8 mouse cellular contexts compared by ENCODE assay signal in the genomic region with DNA sequence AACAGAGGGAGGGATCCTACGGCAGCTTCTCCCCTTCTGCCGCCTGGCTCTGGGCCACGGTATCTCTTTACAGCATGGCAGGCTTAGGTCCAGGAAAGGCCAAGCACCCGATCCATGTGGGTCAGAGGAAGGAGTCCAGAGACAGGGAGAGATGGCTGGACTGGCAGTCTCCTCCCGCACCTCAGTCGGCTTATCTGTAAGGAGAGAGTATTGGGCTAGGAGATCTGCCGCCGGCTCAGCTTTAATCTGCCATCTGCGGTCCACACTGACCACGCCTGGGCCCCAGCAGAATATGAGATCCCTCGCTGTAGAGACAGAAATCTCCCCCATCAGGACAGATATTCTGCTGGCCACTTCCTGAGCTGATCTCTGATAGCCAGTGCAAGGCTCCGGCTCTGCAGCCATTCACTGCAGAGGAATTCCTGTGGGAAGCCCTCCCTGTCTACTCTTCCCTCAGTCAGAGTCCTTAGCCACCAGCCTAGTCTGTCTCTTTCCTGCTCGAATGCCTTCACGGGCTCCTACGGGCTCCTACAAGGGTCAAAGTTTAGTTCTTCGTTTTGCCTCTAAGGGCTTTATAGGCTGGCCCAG. TPM values are rescaled to one million over a fixed set of nuclear protein-coding genes. Genes with fewer than 3 reads are reported as not detected.
DNase-seq lines count a peak whose midpoint lies in the region; ATAC-seq and TF ChIP-seq lines count a peak whose summit lies in the region.

No protein-coding gene starts in this region.

- no peak for ATAC-seq in hindbrain, embryonic 14.5 days (ENCODE audit: low FRiP score)
- no peak for ATAC-seq in forebrain, embryonic 15.5 days (replicated peaks)
- ATAC-seq in intestine, postnatal 0 days: peak; percentile 68
- 0 out of 2 replicates have a peak, but pooled peaks have one; percentile 15 for ATAC-seq in lung, embryonic 14.5 days (ENCODE audit: insufficient read depth)

- WGBS in hindbrain, embryonic 10.5 days: 49% methylated on average over 16 of the region's 16 CpGs
- WGBS in hindbrain, embryonic 14.5 days: 55% methylated on average over 16 of the region's 16 CpGs
- 59% methylated on average over 16 of the region's 16 CpGs for WGBS in forebrain, embryonic 15.5 days
- 26% methylated on average over 16 of the region's 16 CpGs for WGBS in intestine, postnatal 0 days
- 27% methylated on average over 16 of the region's 16 CpGs for WGBS in lung, embryonic 14.5 days

- H3K4me3 ChIP-seq in hindbrain, embryonic 10.5 days: 0 out of 2 replicates have a peak overlapping the region, but pooled peaks have one; percentile 18
- no peak overlapping the region for H3K4me3 ChIP-seq in hindbrain, embryonic 14.5 days (replicated peaks; ENCODE audit: low read length)
- H3K4me3 ChIP-seq in forebrain, embryonic 15.5 days: no peak overlapping the region
- H3K4me3 ChIP-seq in intestine, postnatal 0 days (ENCODE audit: low read depth, low read length): 0 out of 2 replicates have a peak overlapping the region, but pooled peaks have one; percentile 13
- H3K4me3 ChIP-seq in lung, embryonic 14.5 days (ENCODE audit: low read depth, low read length): no peak overlapping the region

- H3K27ac ChIP-seq in hindbrain, embryonic 10.5 days: peak overlapping the region; percentile 84
- H3K27ac ChIP-seq in hindbrain, embryonic 14.5 days: no peak overlapping the region; the same call in 1 of the 2 replicates
- no peak overlapping the region for H3K27ac ChIP-seq in forebrain, embryonic 15.5 days (replicated peaks)
- peak overlapping the region; percentile 73 for H3K27ac ChIP-seq in intestine, postnatal 0 days (ENCODE audit: low read depth, low read length)
- 0 out of 2 replicates have a peak overlapping the region, but pooled peaks have one; percentile 5 for H3K27ac ChIP-seq in lung, embryonic 14.5 days (ENCODE audit: low read depth)

- DNase-seq in hindbrain, embryonic 10.5 days (ENCODE audit: low spot score): peak; percentile 29
- no peak for DNase-seq in hindbrain, embryonic 14.5 days (ENCODE audit: low spot score)
- no peak for DNase-seq in lung, embryonic 14.5 days
- DNase-seq in frontal cortex, postnatal 10 days (ENCODE audit: low spot score in 2 of 2): no peak
- DNase-seq in layer of hippocampus, adult 11-12 months (ENCODE audit: low spot score): no peak
- no peak for DNase-seq in frontal cortex, postnatal 25 days (ENCODE audit: low spot score in 2 of 2)

- no peaks in the 10 kb centered on the region for H3K9me3 ChIP-seq in hindbrain, embryonic 10.5 days
- H3K9me3 ChIP-seq in hindbrain, embryonic 14.5 days (ENCODE audit: control insufficient read depth, low read length): no peaks in the 10 kb centered on the region
- no peaks in the 10 kb centered on the region for H3K9me3 ChIP-seq in forebrain, embryonic 15.5 days
- H3K9me3 ChIP-seq in intestine, postnatal 0 days (ENCODE audit: control insufficient read depth): no peaks in the 10 kb centered on the region
- H3K9me3 ChIP-seq in lung, embryonic 14.5 days (ENCODE audit: low read depth, low read length): no peaks in the 10 kb centered on the region

- H3K27me3 ChIP-seq in hindbrain, embryonic 10.5 days (ENCODE audit: insufficient read depth, poor library complexity, severe bottlenecking): peaks cover 4% of the 10 kb centered on the region
- H3K27me3 ChIP-seq in hindbrain, embryonic 14.5 days (ENCODE audit: control insufficient read depth, insufficient read depth, low read length): no peaks in the 10 kb centered on the region
- H3K27me3 ChIP-seq in forebrain, embryonic 15.5 days: no peaks in the 10 kb centered on the region
- no peaks in the 10 kb centered on the region for H3K27me3 ChIP-seq in intestine, postnatal 0 days (replicated peaks; ENCODE audit: control insufficient read depth, insufficient read depth, low read length)
- H3K27me3 ChIP-seq in lung, embryonic 14.5 days (ENCODE audit: insufficient read depth, low read length): no peaks in the 10 kb centered on the region

- H3K4me2 ChIP-seq in hindbrain, embryonic 14.5 days (replicated peaks): no peak overlapping the region
- H3K4me2 ChIP-seq in forebrain, embryonic 15.5 days (replicated peaks): no peak overlapping the region
- H3K4me2 ChIP-seq in intestine, postnatal 0 days (replicated peaks; ENCODE audit: low read depth): peak overlapping the region; percentile 54
- H3K4me2 ChIP-seq in lung, embryonic 14.5 days: peak overlapping the region; percentile 34

- no peaks in the 10 kb centered on the region for H3K36me3 ChIP-seq in hindbrain, embryonic 10.5 days
- no peaks in the 10 kb centered on the region for H3K36me3 ChIP-seq in hindbrain, embryonic 14.5 days (replicated peaks; ENCODE audit: control insufficient read depth, insufficient read depth)
- H3K36me3 ChIP-seq in forebrain, embryonic 15.5 days: no peaks in the 10 kb centered on the region
- no peaks in the 10 kb centered on the region for H3K36me3 ChIP-seq in intestine, postnatal 0 days (ENCODE audit: control insufficient read depth, insufficient read depth)
- no peaks in the 10 kb centered on the region for H3K36me3 ChIP-seq in lung, embryonic 14.5 days (ENCODE audit: insufficient read depth)

- H3K4me1 ChIP-seq in hindbrain, embryonic 10.5 days (replicated peaks): peaks cover 43% of the 10 kb centered on the region
- peaks cover 10% of the 10 kb centered on the region for H3K4me1 ChIP-seq in hindbrain, embryonic 14.5 days (replicated peaks; ENCODE audit: control insufficient read depth, insufficient read depth, low read length)
- peaks cover 22% of the 10 kb centered on the region for H3K4me1 ChIP-seq in forebrain, embryonic 15.5 days
- H3K4me1 ChIP-seq in intestine, postnatal 0 days (replicated peaks; ENCODE audit: control insufficient read depth, insufficient read depth, low read length): peaks cover 3% of the 10 kb centered on the region; the same call in 1 of the 2 replicates
- H3K4me1 ChIP-seq in lung, embryonic 14.5 days (ENCODE audit: insufficient read depth): peaks cover 19% of the 10 kb centered on the region

- no peak overlapping the region for H3K9ac ChIP-seq in hindbrain, embryonic 14.5 days
- peak overlapping the region; percentile 13; the same call in 1 of the 2 replicates for H3K9ac ChIP-seq in forebrain, embryonic 15.5 days (replicated peaks)
- H3K9ac ChIP-seq in intestine, postnatal 0 days (ENCODE audit: low read depth, low read length): peak overlapping the region; percentile 27
- H3K9ac ChIP-seq in lung, embryonic 14.5 days: peak overlapping the region; percentile 13; the same call in 1 of the 2 replicates

- no peak for TF ChIP-seq CTCF in intestine, postnatal 0 days (IDR thresholded peaks at IDR 0.05; ENCODE audit: low read depth)
- no peak for TF ChIP-seq CTCF in lung, embryonic 14.5 days (IDR thresholded peaks at IDR 0.05; ENCODE audit: low read depth)

RNA-seq across cellular contexts. Expression of a gene that starts 8.0 kb away (rescaled TPM):
- polyA plus RNA-seq in hindbrain, embryonic 10.5 days (2016; fragmentation: Nextera tagmentation; extraction: Ambion mirVana): 100.0 and 117 TPM in 2 replicates
- 26.3 and 29.0 TPM in 2 replicates for polyA plus RNA-seq in hindbrain, embryonic 14.5 days (2014; fragmentation: Nextera tagmentation; extraction: Ambion mirVana)
- polyA plus RNA-seq in forebrain, embryonic 15.5 days (2015; fragmentation: Nextera tagmentation; extraction: Ambion mirVana): 69.4 and 76.8 TPM in 2 replicates
- 30.0 and 32.6 TPM in 2 replicates for polyA plus RNA-seq in intestine, postnatal 0 days (2015; fragmentation: Nextera tagmentation; extraction: Ambion mirVana)
- 77.2 and 81.0 TPM in 2 replicates for polyA plus RNA-seq in lung, embryonic 14.5 days (2014; fragmentation: Nextera tagmentation; extraction: Ambion mirVana)

RNA-seq across cellular contexts. Expression of a gene that starts 24.1 kb away (rescaled TPM):
- polyA plus RNA-seq in hindbrain, embryonic 10.5 days (2016; fragmentation: Nextera tagmentation; extraction: Ambion mirVana): not detected in 2 replicates
- polyA plus RNA-seq in hindbrain, embryonic 14.5 days (2014; fragmentation: Nextera tagmentation; extraction: Ambion mirVana): 0.20 and 0.23 TPM in 2 replicates
- 0.17 and 0.24 TPM in 2 replicates for polyA plus RNA-seq in forebrain, embryonic 15.5 days (2015; fragmentation: Nextera tagmentation; extraction: Ambion mirVana)
- 0.25 TPM in 1 of 2 replicates, not detected in the other for polyA plus RNA-seq in intestine, postnatal 0 days (2015; fragmentation: Nextera tagmentation; extraction: Ambion mirVana)
- not detected in 2 replicates for polyA plus RNA-seq in lung, embryonic 14.5 days (2014; fragmentation: Nextera tagmentation; extraction: Ambion mirVana)

RNA-seq across cellular contexts. Expression of a gene that starts 49.9 kb away (rescaled TPM):
- 3.6 and 9.8 TPM in 2 replicates for polyA plus RNA-seq in hindbrain, embryonic 10.5 days (2016; fragmentation: Nextera tagmentation; extraction: Ambion mirVana)
- 5.3 and 6.2 TPM in 2 replicates for polyA plus RNA-seq in hindbrain, embryonic 14.5 days (2014; fragmentation: Nextera tagmentation; extraction: Ambion mirVana)
- polyA plus RNA-seq in forebrain, embryonic 15.5 days (2015; fragmentation: Nextera tagmentation; extraction: Ambion mirVana): 4.2 and 6.4 TPM in 2 replicates
- polyA plus RNA-seq in intestine, postnatal 0 days (2015; fragmentation: Nextera tagmentation; extraction: Ambion mirVana): 2.2 and 2.4 TPM in 2 replicates
- 173 and 174 TPM in 2 replicates for polyA plus RNA-seq in lung, embryonic 14.5 days (2014; fragmentation: Nextera tagmentation; extraction: Ambion mirVana)

Comparison
In these comparisons a context has a peak if more than half of its experiments do, and no peak if none do; other contexts are left out.
1. H3K27ac ChIP-seq: peak in hindbrain, embryonic 10.5 days (single experiment), intestine, postnatal 0 days (single experiment) and lung, embryonic 14.5 days (single experiment); none in hindbrain, embryonic 14.5 days (single experiment) and forebrain, embryonic 15.5 days (single experiment).
2. H3K4me3 ChIP-seq: peak in hindbrain, embryonic 10.5 days (single experiment) and intestine, postnatal 0 days (single experiment); none in hindbrain, embryonic 14.5 days (single experiment), forebrain, embryonic 15.5 days (single experiment) and lung, embryonic 14.5 days (single experiment).
3. ATAC-seq: peak in intestine, postnatal 0 days (single experiment) and lung, embryonic 14.5 days (single experiment); none in hindbrain, embryonic 14.5 days (single experiment) and forebrain, embryonic 15.5 days (single experiment).
4. H3K4me2 ChIP-seq: peak in intestine, postnatal 0 days (single experiment) and lung, embryonic 14.5 days (single experiment); none in hindbrain, embryonic 14.5 days (single experiment) and forebrain, embryonic 15.5 days (single experiment).
5. RNA of a gene that starts 49.9 kb away (polyA plus RNA-seq): 173 to 174 TPM in lung, embryonic 14.5 days; 3.6 to 9.8 TPM in hindbrain, embryonic 10.5 days, 5.3 to 6.2 TPM in hindbrain, embryonic 14.5 days, 4.2 to 6.4 TPM in forebrain, embryonic 15.5 days and 2.2 to 2.4 TPM in intestine, postnatal 0 days; every median in the first group is over 10 times any median in the second.